Mouse (Mus musculus): ENCODE data around the gene Bub1b. TPM values are rescaled to one million over a fixed set of nuclear protein-coding genes. Genes with fewer than 3 reads are reported as not detected.

Bub1b gene
- polyA plus RNA-seq, 1 experiment from 2014 or later: 10.7 TPM

DNA sequence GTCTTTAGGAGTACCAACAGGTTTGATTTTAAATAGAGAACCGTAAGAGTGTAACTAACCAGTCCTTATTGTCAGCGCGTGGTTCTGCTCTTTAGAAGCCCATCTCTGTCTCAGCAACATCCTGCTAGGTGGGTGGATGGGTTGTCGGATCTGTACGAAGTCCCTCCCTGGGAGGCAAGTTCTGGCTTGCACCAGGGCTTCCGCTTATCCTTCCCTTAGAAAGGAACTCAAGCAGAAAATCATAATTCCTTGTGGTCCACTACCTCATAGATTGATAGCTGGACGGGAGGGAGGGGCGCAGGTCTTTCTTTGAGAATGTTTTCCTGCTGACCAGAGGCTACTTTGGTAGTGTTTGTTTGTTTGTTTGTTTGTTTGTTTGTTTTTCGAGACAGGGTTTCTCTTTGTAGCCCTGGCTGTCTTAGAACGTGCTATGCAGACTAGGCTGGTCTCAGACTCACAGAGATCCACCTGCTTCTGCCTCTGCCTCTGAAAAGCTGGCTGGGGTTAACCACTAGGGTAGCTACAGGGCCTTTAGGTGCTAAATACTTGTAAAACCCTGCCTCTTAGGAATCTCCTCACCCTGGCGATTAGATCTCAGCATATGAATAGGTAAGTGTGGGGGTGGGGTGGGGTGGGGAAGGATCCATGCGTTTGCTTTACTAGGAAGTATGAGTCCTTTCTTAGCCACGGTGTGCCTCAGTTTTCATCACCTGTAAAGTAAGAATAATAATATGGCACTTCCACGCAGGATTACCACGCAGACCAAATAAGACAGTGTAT lies 75.9 kb downstream of the Bub1b start:
- peaks cover 16% of the 10 kb centered on the region for H3K4me1 ChIP-seq
- 26% methylated on average over 15 of the region's 15 CpGs for WGBS
- H3K9me3 ChIP-seq: no peaks in the 10 kb centered on the region
- ATAC-seq (replicated peaks): no peak
- H3K27ac ChIP-seq: no peak overlapping the region
- no peak overlapping the region for H3K4me3 ChIP-seq
- H3K9ac ChIP-seq: no peak overlapping the region
- H3K4me2 ChIP-seq: no peak overlapping the region
- H3K36me3 ChIP-seq (replicated peaks): 0 out of 2 replicates have a peak, but pooled peaks cover 2% of the 10 kb centered on the region
- peaks cover 42% of the 10 kb centered on the region for H3K27me3 ChIP-seq (replicated peaks)

- ATAC-seq (replicated peaks): no peak
- no peaks in the 10 kb centered on the region for H3K9me3 ChIP-seq
- peaks cover 47% of the 10 kb centered on the region for H3K27me3 ChIP-seq (replicated peaks)
- no peak overlapping the region for H3K4me3 ChIP-seq
- no peak overlapping the region for H3K27ac ChIP-seq
- H3K4me1 ChIP-seq: peaks cover 16% of the 10 kb centered on the region
- 27% methylated on average over 7 of the region's 7 CpGs for whole genome bisulfite sequencing
- no peak overlapping the region for H3K9ac ChIP-seq
- 0 out of 2 replicates have a peak, but pooled peaks cover 2% of the 10 kb centered on the region for H3K36me3 ChIP-seq (replicated peaks)
- H3K4me2 ChIP-seq: no peak overlapping the region
Measured at GRCm38 (mm10) chr2:118674500-118674899, 76.5 kb downstream of the Bub1b start.

- H3K36me3 ChIP-seq (replicated peaks): 0 out of 2 replicates have a peak, but pooled peaks cover 2% of the 10 kb centered on the region
Measured at GRCm38 (mm10) chr2:118676839-118677741, 79.1 kb downstream of the Bub1b start.

DNA sequence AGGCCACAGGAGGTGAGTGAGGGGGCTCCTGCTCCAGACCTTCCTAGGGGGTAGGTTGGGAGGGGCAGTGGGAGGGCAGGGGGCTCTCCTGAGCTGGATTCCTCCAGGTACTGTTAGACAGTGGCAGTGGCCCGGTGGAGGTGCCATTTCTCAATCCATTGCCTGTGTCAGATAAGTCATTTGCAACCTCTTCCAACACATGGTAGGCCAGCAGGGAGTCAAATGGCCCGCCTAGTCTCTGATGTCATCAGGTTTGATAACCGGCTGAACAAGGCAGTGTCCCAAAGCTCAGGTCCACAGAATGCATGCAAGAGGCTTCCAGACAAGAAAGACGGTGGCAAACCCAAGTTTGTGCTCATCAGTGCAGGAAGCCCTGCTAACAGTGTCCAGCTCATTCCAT lies 79.8 kb downstream of the Bub1b start:
- no peaks in the 10 kb centered on the region for H3K9me3 ChIP-seq
- H3K4me1 ChIP-seq: peaks cover 16% of the 10 kb centered on the region
- H3K4me2 ChIP-seq: peak overlapping the region; percentile 97
- peak; percentile 41 for ATAC-seq (replicated peaks)
- H3K36me3 ChIP-seq (replicated peaks): 0 out of 2 replicates have a peak, but pooled peaks cover 2% of the 10 kb centered on the region
- peaks cover 49% of the 10 kb centered on the region for H3K27me3 ChIP-seq (replicated peaks)
- H3K27ac ChIP-seq: no peak overlapping the region
- 16% methylated on average over 4 of the region's 4 CpGs for whole genome bisulfite sequencing
- H3K4me3 ChIP-seq: peak overlapping the region; percentile 52
- no peak overlapping the region for H3K9ac ChIP-seq

More at GRCm38 (mm10) chr2:118676839-118677741, 79.1 kb downstream of the Bub1b start:
- H3K4me1 ChIP-seq: peaks cover 16% of the 10 kb centered on the region
- no peak overlapping the region for H3K27ac ChIP-seq
- H3K4me3 ChIP-seq: peak overlapping the region; percentile 52
- H3K9ac ChIP-seq: peak overlapping the region; percentile 48
- peaks cover 49% of the 10 kb centered on the region for H3K27me3 ChIP-seq (replicated peaks)
- H3K4me2 ChIP-seq: peak overlapping the region; percentile 97
- H3K9me3 ChIP-seq: no peaks in the 10 kb centered on the region
- peak; percentile 57 for ATAC-seq (replicated peaks)
- under 1% methylated on average over 89 of the region's 89 CpGs for WGBS

- Histone ChIP-seq H3K4me1 (peaks cover 16% of the 10 kb centered on the region), H3K4me2 (no peak overlapping the region), H3K36me3 (replicated peaks) (0 out of 2 replicates have a peak, but pooled peaks cover 2% of the 10 kb centered on the region), H3K27ac (no peak overlapping the region), H3K9me3 (no peaks in the 10 kb centered on the region), H3K27me3 (replicated peaks) (peaks cover 43% of the 10 kb centered on the region), H3K9ac (no peak overlapping the region), H3K4me3 (no peak overlapping the region)
- ATAC-seq (replicated peaks): no peak
- WGBS: 80% methylated on average over 3 of the region's 3 CpGs
Measured at GRCm38 (mm10) chr2:118679577-118679976, 81.6 kb downstream of the Bub1b start.

DNA sequence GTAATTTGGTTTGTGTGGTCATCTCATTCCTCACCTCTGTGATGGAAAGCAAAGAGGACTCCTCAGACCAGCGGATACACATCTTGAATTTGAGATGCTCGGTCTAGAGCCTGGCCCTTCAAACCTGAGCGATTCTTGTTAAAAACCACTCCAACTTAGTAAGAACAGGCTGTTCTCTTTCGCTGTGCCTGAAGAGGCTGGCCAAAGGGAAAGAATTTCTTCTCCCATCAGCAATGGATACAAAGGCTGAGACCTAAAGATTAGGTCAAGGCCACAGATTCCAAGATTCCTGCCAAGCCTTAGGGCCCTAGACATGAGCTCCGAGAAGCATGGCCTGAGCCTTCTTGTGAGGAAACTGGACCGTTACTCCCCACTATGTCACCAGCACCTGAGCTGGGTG lies 82.9 kb downstream of the Bub1b start:
- no peak for ATAC-seq (replicated peaks)
- Histone ChIP-seq H3K4me2 (no peak overlapping the region), H3K27ac (no peak overlapping the region), H3K4me1 (peaks cover 16% of the 10 kb centered on the region), H3K27me3 (replicated peaks) (peaks cover 31% of the 10 kb centered on the region), H3K9ac (no peak overlapping the region), H3K36me3 (replicated peaks) (no peaks in the 10 kb centered on the region), H3K9me3 (no peaks in the 10 kb centered on the region), H3K4me3 (no peak overlapping the region)
- WGBS: 92% methylated on average over 6 of the region's 6 CpGs

- no peak; the same call in 1 of the 2 replicates for ATAC-seq (replicated peaks)
- H3K4me2 ChIP-seq: no peak overlapping the region
- no peak overlapping the region for H3K4me3 ChIP-seq
- H3K27ac ChIP-seq: no peak overlapping the region
- H3K27me3 ChIP-seq (replicated peaks): peaks cover 19% of the 10 kb centered on the region
- H3K36me3 ChIP-seq (replicated peaks): no peaks in the 10 kb centered on the region
- no peak overlapping the region for H3K9ac ChIP-seq
- 58% methylated on average over 8 of the region's 8 CpGs for WGBS
- peaks cover under 1% of the 10 kb centered on the region for H3K4me1 ChIP-seq
- H3K9me3 ChIP-seq: no peaks in the 10 kb centered on the region
Measured at GRCm38 (mm10) chr2:118682544-118683260, 84.7 kb downstream of the Bub1b start.

DNA sequence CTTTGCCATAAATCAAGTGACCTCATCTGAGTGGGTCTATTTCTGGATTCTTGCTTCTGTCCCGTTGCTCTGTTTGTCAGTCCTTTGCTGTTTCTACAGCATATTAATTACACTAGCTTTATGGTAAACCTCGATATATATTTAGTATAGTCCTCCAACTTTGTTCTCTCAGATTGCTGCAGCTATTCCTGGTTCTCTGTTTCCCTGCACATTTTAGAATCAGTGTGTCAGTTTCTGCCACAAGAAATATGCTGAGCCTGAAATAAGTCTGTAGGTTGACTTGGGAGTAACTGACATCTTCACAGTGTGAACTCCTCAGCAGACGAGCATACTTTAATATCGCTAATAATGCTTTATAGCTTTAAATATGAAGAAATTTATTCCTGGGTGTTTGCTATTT lies 87.1 kb downstream of the Bub1b start:
- Histone ChIP-seq H3K27me3 (replicated peaks) (no peaks in the 10 kb centered on the region), H3K36me3 (replicated peaks) (0 out of 2 replicates have a peak, but pooled peaks cover 3% of the 10 kb centered on the region), H3K4me1 (no peaks in the 10 kb centered on the region), H3K4me3 (no peak overlapping the region), H3K9ac (no peak overlapping the region), H3K27ac (no peak overlapping the region), H3K4me2 (no peak overlapping the region), H3K9me3 (no peaks in the 10 kb centered on the region)
- WGBS: 90% methylated on average over 4 of the region's 4 CpGs
- no peak for ATAC-seq (replicated peaks)

GRCm38 (mm10) chr2:118686693-118687092 lies 88.7 kb downstream of the Bub1b start:
- Histone ChIP-seq H3K36me3 (replicated peaks) (0 out of 2 replicates have a peak, but pooled peaks cover 6% of the 10 kb centered on the region), H3K4me2 (no peak overlapping the region), H3K27me3 (replicated peaks) (no peaks in the 10 kb centered on the region), H3K27ac (no peak overlapping the region), H3K4me3 (no peak overlapping the region), H3K9me3 (no peaks in the 10 kb centered on the region), H3K9ac (no peak overlapping the region), H3K4me1 (no peaks in the 10 kb centered on the region)
- WGBS: 81% methylated on average over 8 of the region's 8 CpGs
- no peak for ATAC-seq (replicated peaks)

- Histone ChIP-seq H3K36me3 (replicated peaks) (0 out of 2 replicates have a peak, but pooled peaks cover 6% of the 10 kb centered on the region), H3K9me3 (no peaks in the 10 kb centered on the region), H3K27ac (no peak overlapping the region), H3K9ac (no peak overlapping the region), H3K4me2 (no peak overlapping the region), H3K4me3 (no peak overlapping the region), H3K4me1 (no peaks in the 10 kb centered on the region), H3K27me3 (replicated peaks) (no peaks in the 10 kb centered on the region)
- 86% methylated on average over 3 of the region's 3 CpGs for WGBS
- ATAC-seq (replicated peaks): no peak
Measured at GRCm38 (mm10) chr2:118687791-118688190, 89.8 kb downstream of the Bub1b start.

DNA sequence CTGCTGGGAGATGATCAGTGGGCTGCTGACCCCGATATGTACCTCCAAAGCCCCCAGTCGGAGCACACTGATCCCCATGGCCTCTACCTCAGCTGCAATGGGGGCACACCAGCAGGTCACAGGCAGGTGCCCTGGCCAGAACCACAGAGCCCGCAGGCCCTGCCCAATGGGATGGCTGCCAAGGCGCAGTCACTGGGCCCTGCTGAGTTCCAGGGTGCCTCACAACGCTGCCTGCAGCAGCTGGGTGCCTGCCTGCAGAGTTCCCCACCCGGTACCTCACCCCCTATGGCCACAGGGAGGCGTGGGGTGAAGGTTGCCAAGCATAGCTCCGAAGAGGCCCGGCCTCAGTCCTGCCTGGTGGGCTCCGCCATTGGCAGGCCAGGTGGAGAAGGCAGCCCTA lies 91.9 kb downstream of the Bub1b start:
- H3K27ac ChIP-seq: no peak overlapping the region
- H3K4me1 ChIP-seq: no peaks in the 10 kb centered on the region
- 76% methylated on average over 10 of the region's 10 CpGs for WGBS
- H3K9ac ChIP-seq: no peak overlapping the region
- H3K4me2 ChIP-seq: no peak overlapping the region
- 0 out of 2 replicates have a peak, but pooled peaks cover 8% of the 10 kb centered on the region for H3K27me3 ChIP-seq (replicated peaks)
- no peak for ATAC-seq (replicated peaks)
- no peaks in the 10 kb centered on the region for H3K9me3 ChIP-seq
- H3K36me3 ChIP-seq (replicated peaks): 0 out of 2 replicates have a peak, but pooled peaks cover 6% of the 10 kb centered on the region
- no peak overlapping the region for H3K4me3 ChIP-seq

Data from midbrain, embryonic 15.5 days (tissue).